Comparison of ENCODE assay signal across 9 mouse cellular contexts in the genomic region with DNA sequence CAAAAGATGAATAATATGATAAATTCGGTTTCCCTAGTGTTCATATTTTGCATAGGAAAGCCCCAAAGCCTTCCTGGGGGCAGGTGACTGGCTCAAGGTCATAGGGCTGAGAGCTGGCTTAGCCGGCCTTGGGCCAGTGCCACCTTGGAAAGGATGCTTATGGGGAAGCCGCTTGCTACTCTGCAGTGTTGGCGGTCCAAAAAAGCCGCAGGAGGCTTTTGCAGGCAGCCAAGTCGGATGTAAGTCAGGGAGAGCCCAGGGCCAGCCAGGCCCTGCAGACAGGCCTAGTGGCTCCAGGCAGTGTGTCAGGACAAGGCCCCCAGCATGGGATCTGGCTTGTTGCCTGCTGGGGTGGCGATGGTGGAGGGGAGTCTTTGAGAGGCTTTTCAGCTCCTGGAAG. TPM values are rescaled to one million over a fixed set of nuclear protein-coding genes. Genes with fewer than 3 reads are reported as not detected.
DNase-seq lines count a peak whose midpoint lies in the region; ATAC-seq and TF ChIP-seq lines count a peak whose summit lies in the region.
"Had no signal": no experiment of that assay in that cellular context is flagged by ENCODE, and none has a peak within 500 bp of the region (broad histone marks: within the 10 kb centered on the region; RNA-seq: fewer than 3 reads in every experiment).

No protein-coding gene starts in this region.

- no peak for ATAC-seq in midbrain, postnatal 0 days (ENCODE audit: low FRiP score)
- ATAC-seq in inflammation-experienced regulatory T-cells, adult 6 months = no peak

- H3K36me3 ChIP-seq in midbrain, postnatal 0 days (ENCODE audit: insufficient read depth, low read length) = peaks cover 7% of the 10 kb centered on the region

- H3K4me2 ChIP-seq in midbrain, postnatal 0 days (ENCODE audit: low read depth, low read length, poor library complexity, severe bottlenecking) = no peak overlapping the region

- no peak overlapping the region for H3K9ac ChIP-seq in midbrain, postnatal 0 days (replicated peaks; ENCODE audit: low read length, poor library complexity, severe bottlenecking)

- H3K4me1 ChIP-seq in midbrain, postnatal 0 days (ENCODE audit: insufficient read depth, low read length) = no peaks in the 10 kb centered on the region

- DNase-seq in gastrocnemius, adult 18-20 months (ENCODE audit: low spot score) = peak; percentile 55
- no peak for DNase-seq in gastrocnemius, postnatal 4 days (ENCODE audit: low spot score in 2 of 2)
- DNase-seq in ovary, postnatal 36 days (ENCODE audit: low spot score) = peak; percentile 54
- no peak for DNase-seq in ovary, postnatal 14 days (ENCODE audit: low spot score)
- peak; percentile 60 for DNase-seq in heart, adult 8-10 months (ENCODE audit: low spot score)
- peak; percentile 78 for DNase-seq in midbrain, postnatal 0 days (ENCODE audit: low spot score)
- no peak for DNase-seq in urinary bladder, adult 2 months (ENCODE audit: low spot score)

- H3K4me3 ChIP-seq in midbrain, postnatal 0 days (ENCODE audit: low read depth, low read length) = no peak overlapping the region
- H3K4me3 ChIP-seq: myocyte had no signal

- H3K27me3 ChIP-seq in midbrain, postnatal 0 days (ENCODE audit: insufficient read depth, low read length) = no peaks in the 10 kb centered on the region

- 42% methylated on average over 7 of the region's 7 CpGs for WGBS in midbrain, postnatal 0 days

- no peak overlapping the region for H3K27ac ChIP-seq in midbrain, postnatal 0 days (ENCODE audit: low read depth, low read length)

- H3K9me3 ChIP-seq in midbrain, postnatal 0 days (ENCODE audit: low read length) = no peaks in the 10 kb centered on the region

- TF ChIP-seq CTCF in midbrain, postnatal 0 days (IDR thresholded peaks at IDR 0.05) = no peak

RNA-seq across cellular contexts. Expression of a gene that starts 10.8 kb away (rescaled TPM):
- total RNA-seq in gastrocnemius, adult 18-20 months (2021) = 10 to 100 TPM; 51.2 to 80.6 TPM
- 10 to 100 TPM; 53.5 to 56.9 TPM for total RNA-seq in gastrocnemius, postnatal 4 days (2021)
- total RNA-seq in heart, adult 8-10 months (2022) = 100 to 1,000 TPM in 2 of 4 experiments, 10 to 100 TPM in 2; 91.8 to 114 (median 101) TPM
- total RNA-seq in midbrain, postnatal 0 days (2014; rRNA removed) = 105 and 147 TPM in 2 replicates
- polyA plus RNA-seq in midbrain, postnatal 0 days (2015; fragmentation: Nextera tagmentation; extraction: Ambion mirVana) = 123 and 146 TPM in 2 replicates
- polyA plus RNA-seq in urinary bladder, adult 2 months (2012; rRNA removed) = 55.0 and 73.2 TPM in 2 replicates
- 10 to 100 TPM; 33.6 to 47.0 (median 35.3) TPM for polyA plus RNA-seq in inflammation-experienced regulatory T-cells, adult 6 months (2017; shearing (Covaris generic))

Comparison
In these comparisons a context has a peak if more than half of its experiments do, and no peak if none do; other contexts are left out.
1. DNase-seq: peak in gastrocnemius, adult 18-20 months (single experiment), ovary, postnatal 36 days (single experiment), heart, adult 8-10 months (single experiment) and midbrain, postnatal 0 days (single experiment); none in gastrocnemius, postnatal 4 days (0 of 2), ovary, postnatal 14 days (single experiment) and urinary bladder, adult 2 months (single experiment).